8 mouse cellular contexts compared by ENCODE assay signal in the genomic region with DNA sequence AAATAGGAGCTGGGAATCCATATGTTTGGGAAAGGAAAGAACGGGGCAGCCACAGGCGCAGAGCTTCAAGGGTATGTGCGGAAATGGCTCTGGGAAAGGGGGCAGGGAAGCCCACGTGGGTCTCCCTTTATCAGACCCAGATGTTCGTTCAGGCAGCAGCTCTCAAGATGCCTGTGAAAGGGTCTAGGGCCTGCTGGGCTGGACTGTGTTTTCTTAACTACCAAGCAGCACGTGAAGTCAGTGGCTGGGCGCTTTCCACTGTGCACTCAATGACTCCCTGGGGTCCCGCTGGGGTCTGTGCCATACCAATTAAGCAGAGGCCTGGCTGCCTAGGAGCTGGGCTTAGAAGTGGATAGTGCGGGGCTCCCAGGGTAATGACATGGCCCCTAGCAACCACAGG. TPM values are rescaled to one million over a fixed set of nuclear protein-coding genes. Genes with fewer than 3 reads are reported as not detected.
DNase-seq lines count a peak whose midpoint lies in the region; ATAC-seq lines count a peak whose summit lies in the region.

No protein-coding gene starts in this region.

- ATAC-seq in forebrain, embryonic 12.5 days (ENCODE audit: low FRiP score), result peak; percentile 90
- no peak for ATAC-seq in activated CD4-positive, CD25-positive, alpha-beta regulatory T cell, adult 4 months

- peak overlapping the region; percentile 41 for H3K4me2 ChIP-seq in forebrain, embryonic 12.5 days

- no peaks in the 10 kb centered on the region for H3K9me3 ChIP-seq in forebrain, embryonic 12.5 days
- H3K9me3 ChIP-seq in midbrain, embryonic 10.5 days (replicated peaks), result no peaks in the 10 kb centered on the region

- intact Hi-C loops in left cerebral cortex, postnatal 4 days (cut with DNase I), result no loop called here
- intact Hi-C loops in heart, postnatal 25 days (cut with DNase I), result no loop called here

- H3K27ac ChIP-seq in brown adipose tissue, adult 24 weeks (replicated peaks; ENCODE audit: low read depth, low read length), result peak overlapping the region; percentile 63
- H3K27ac ChIP-seq in forebrain, embryonic 12.5 days, result peak overlapping the region; percentile 90
- peak overlapping the region; percentile 85 for H3K27ac ChIP-seq in midbrain, embryonic 10.5 days (replicated peaks)

- H3K36me3 ChIP-seq in forebrain, embryonic 12.5 days (replicated peaks), result no peaks in the 10 kb centered on the region
- H3K36me3 ChIP-seq in midbrain, embryonic 10.5 days, result no peaks in the 10 kb centered on the region

- 0% methylated on average over 9 of the region's 9 CpGs for WGBS in forebrain, embryonic 12.5 days
- 1% methylated on average over 9 of the region's 9 CpGs for WGBS in midbrain, embryonic 10.5 days

- H3K4me1 ChIP-seq in brown adipose tissue, adult 24 weeks (ENCODE audit: control insufficient read depth, insufficient read depth, insufficient read length, low read length), result peaks cover 21% of the 10 kb centered on the region
- H3K4me1 ChIP-seq in forebrain, embryonic 12.5 days, result peaks cover 29% of the 10 kb centered on the region
- H3K4me1 ChIP-seq in midbrain, embryonic 10.5 days, result peaks cover 41% of the 10 kb centered on the region

- no peak overlapping the region for H3K9ac ChIP-seq in forebrain, embryonic 12.5 days

- peak; percentile 90 for DNase-seq in left cerebral cortex, postnatal 4 days
- DNase-seq in left cerebral cortex, adult 8-10 months (ENCODE audit: low spot score in 2 of 2), result no peak
- DNase-seq in heart, postnatal 25 days (ENCODE audit: low spot score), result peak; percentile 47
- peak; percentile 83 for DNase-seq in midbrain, embryonic 10.5 days (ENCODE audit: low spot score)
- no peak for DNase-seq in thymus, postnatal 36 days

- no peaks in the 10 kb centered on the region for H3K27me3 ChIP-seq in forebrain, embryonic 12.5 days
- H3K27me3 ChIP-seq in midbrain, embryonic 10.5 days (ENCODE audit: low read depth, poor library complexity, severe bottlenecking), result no peaks in the 10 kb centered on the region; the same call in 1 of the 2 replicates

- H3K4me3 ChIP-seq in brown adipose tissue, adult 24 weeks (ENCODE audit: insufficient read depth, low read depth, low read length), result no peak overlapping the region
- H3K4me3 ChIP-seq in forebrain, embryonic 12.5 days (replicated peaks), result no peak overlapping the region
- peak overlapping the region; percentile 32 for H3K4me3 ChIP-seq in midbrain, embryonic 10.5 days

RNA-seq across cellular contexts. Expression of gene Chd9, which starts 33.9 kb away (rescaled TPM):
- total RNA-seq in left cerebral cortex, postnatal 4 days (2021), result 10 to 100 TPM; 83.3 to 85.0 TPM
- 100 to 1,000 TPM; 169 to 194 (median 186) TPM for total RNA-seq in left cerebral cortex, adult 8-10 months (2022)
- 33.4 and 36.3 TPM in 2 replicates for polyA plus RNA-seq in brown adipose tissue, adult 24 weeks (2012; ENCODE audit: insufficient read depth, insufficient read length, missing spikeins)
- 72.0 and 73.3 TPM in 2 replicates for polyA plus RNA-seq in forebrain, embryonic 12.5 days (2016; fragmentation: Nextera tagmentation; extraction: Ambion mirVana)
- 10 to 100 TPM; 52.7 to 53.4 TPM for total RNA-seq in heart, postnatal 25 days (2021)
- 29.0 and 37.6 TPM in 2 replicates for polyA plus RNA-seq in midbrain, embryonic 10.5 days (2016; fragmentation: Nextera tagmentation; extraction: Ambion mirVana)
- 100 to 1,000 TPM; 117 to 118 TPM for polyA plus RNA-seq in activated CD4-positive, CD25-positive, alpha-beta regulatory T cell, adult 4 months (2017; shearing (Covaris generic))

RNA-seq across cellular contexts. Expression of gene Gm19935, which starts 44.8 kb away (rescaled TPM):
- total RNA-seq in left cerebral cortex, postnatal 4 days (2021), result 1 to 10 TPM; 1.1 to 1.3 TPM
- 1 to 10 TPM; 1.3 to 2.3 (median 2.0) TPM for total RNA-seq in left cerebral cortex, adult 8-10 months (2022)
- not detected in 2 replicates for polyA plus RNA-seq in brown adipose tissue, adult 24 weeks (2012; ENCODE audit: insufficient read depth, insufficient read length, missing spikeins)
- not detected in 2 replicates for polyA plus RNA-seq in forebrain, embryonic 12.5 days (2016; fragmentation: Nextera tagmentation; extraction: Ambion mirVana)
- not detected for total RNA-seq in heart, postnatal 25 days (2021)
- polyA plus RNA-seq in midbrain, embryonic 10.5 days (2016; fragmentation: Nextera tagmentation; extraction: Ambion mirVana), result not detected in 2 replicates
- not detected for polyA plus RNA-seq in activated CD4-positive, CD25-positive, alpha-beta regulatory T cell, adult 4 months (2017; shearing (Covaris generic))

Comparison
In these comparisons a context has a peak if more than half of its experiments do, and no peak if none do; other contexts are left out.
1. DNase-seq: peak in left cerebral cortex, postnatal 4 days (single experiment), heart, postnatal 25 days (single experiment) and midbrain, embryonic 10.5 days (single experiment); none in left cerebral cortex, adult 8-10 months (0 of 2) and thymus, postnatal 36 days (0 of 2).
2. Peak in every context shown above with its lines, with median percentiles within 50 percentile points of each other: H3K27ac ChIP-seq.